Mouse (Mus musculus) layer of hippocampus, adult 9-10 months (tissue): ENCODE measurements around the gene Oas1g.
A peak's percentile ranks its signal among the peaks of the same experiment; 100 is the strongest.
"Not testable (repeated sequence)": the region's sequence is repeated elsewhere in the genome, so short reads cannot be mapped to it uniquely, and the experiment has no call there.

Source experiments
- DNase-seq: peaks from one replicate; pipeline ENCODE4 v3.0.0; 2022; ENCODE audit warnings: low spot score

Gene Oas1g

DNA sequence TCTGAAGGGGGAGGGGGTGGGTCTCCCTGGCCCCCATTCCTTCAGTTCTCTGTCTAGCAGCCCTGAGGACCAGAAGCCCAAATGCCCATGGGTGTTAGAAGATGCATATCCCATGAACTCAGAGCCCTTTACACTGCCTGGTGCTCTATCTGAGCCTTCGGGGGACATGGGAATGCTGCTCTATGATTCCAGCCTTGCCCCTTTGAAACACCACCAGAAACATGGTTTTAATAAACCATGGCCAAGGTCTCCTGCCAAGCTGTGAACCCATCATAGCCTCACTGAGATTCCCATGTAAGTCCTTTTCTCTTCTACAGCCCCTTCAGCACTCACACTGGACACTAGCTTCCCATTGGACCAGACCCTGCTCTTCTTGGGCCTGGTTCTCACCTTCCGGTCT, 2.6 kb upstream of the Oas1g start:
- no peak for DNase-seq

DNA sequence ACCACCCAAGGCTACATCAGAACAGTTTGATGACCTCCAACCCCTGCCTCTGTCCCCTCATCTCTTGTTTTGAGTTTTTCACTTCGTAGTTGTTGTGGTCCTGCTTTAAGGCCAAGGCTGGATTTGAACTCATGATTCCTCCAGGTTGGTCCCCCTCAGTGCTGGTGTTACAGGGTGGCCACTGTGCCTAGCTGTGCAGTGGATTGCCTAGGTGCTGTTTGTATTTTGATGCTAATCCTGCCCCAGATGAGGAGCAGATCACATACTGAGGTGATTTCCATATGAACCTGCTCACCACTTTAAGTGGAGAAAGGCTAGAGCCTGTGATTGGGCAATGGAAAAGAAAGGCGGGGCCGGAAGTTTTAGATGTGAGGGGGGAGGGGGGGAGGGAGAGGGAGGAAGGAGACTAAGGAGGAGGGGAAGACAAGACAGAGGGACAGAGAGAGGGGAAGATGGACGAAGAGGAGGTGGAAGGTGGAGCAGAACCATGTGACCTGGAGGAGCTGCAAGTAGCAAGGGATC, 942 bp upstream of the Oas1g start:
- DNase-seq: not testable (repeated sequence)

GRCm38 (mm10) chr5:120887831-120888230, 418 bp upstream of the Oas1g start:
- no peak for DNase-seq

- DNase-seq: not testable (repeated sequence)
Observed at GRCm38 (mm10) chr5:120881681-120882080, 5.7 kb downstream of the Oas1g start.

DNA sequence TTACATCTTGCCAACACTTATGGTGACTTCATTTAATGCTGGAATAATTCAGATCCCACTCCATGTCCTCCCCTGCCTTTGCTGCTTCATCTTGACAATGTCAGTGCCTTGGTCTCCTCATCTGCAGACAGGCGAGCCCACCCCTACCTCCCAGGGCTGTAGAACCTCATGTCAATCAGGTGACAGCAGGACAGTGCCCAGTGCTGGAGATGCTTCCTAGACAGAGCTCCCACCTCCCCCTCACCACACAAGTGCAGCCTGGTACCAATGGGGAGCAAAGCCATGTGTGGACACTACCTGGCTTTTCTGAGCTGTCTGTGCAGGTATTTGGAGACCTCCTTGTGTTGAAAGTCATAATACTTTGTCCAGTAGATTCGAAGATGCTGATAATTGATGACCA, 8.6 kb downstream of the Oas1g start:
- not testable (repeated sequence) for DNase-seq

DNA sequence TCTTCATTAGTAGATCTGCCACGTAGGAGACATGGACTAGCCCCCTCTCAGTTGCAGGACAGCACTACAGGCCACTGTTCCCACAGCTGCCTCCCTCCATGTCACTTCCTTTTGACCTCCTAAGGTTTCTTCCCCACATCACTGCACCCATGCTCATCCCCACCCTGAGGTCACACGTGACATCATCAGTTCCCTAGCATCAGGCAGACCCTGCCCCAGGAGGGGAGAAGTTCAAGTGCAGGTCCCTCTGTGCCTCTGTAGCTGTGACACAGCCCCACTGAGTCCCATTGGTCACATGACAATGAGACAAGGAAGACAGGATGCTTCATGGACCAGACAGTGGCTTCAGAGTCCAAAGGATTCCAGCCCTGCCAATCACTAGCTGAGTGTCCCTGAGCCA, 10.0 kb downstream of the Oas1g start:
- not testable (repeated sequence) for DNase-seq

DNA sequence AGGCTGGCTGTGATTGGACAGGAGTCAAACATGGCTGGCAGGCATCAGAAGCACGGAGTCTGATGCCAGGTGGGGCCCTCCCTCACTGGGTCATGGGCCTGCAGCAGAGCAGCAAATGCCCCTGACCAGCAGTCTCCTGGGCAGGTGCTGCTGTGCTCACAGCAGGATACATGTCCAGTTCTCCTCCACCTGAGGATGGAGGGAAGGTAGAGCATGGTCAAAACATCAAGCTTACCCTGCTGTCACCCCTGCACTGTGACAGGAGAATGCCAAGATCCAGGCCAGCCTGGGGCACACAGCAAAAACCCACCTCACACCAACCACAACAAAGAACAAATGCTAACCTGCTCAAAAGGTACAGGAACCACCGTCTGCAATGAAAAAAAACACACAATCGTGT, 10.6 kb downstream of the Oas1g start:
- DNase-seq: not testable (repeated sequence)

DNA sequence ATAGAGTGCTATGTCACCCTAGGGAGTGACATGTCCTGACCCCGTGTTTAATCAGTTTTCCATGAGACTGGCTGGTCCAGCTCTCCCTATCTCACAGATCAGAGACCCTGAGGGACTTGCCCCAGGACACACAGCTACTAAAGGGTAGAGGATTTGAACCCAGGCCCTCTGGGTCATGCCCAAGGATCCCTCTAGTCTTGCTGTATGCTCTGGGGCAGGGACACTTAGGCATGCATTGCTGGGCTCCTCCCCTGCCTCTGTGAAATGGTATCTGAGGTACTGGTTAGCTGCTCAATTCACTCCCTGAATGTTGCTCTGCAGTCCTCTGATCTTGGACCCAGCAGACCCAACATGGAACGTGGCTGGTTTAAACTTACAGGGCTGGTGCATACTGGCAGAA, 15.9 kb downstream of the Oas1g start:
- no peak for DNase-seq

GRCm38 (mm10) chr5:120870782-120871181, 16.6 kb downstream of the Oas1g start:
- DNase-seq: no peak

DNA sequence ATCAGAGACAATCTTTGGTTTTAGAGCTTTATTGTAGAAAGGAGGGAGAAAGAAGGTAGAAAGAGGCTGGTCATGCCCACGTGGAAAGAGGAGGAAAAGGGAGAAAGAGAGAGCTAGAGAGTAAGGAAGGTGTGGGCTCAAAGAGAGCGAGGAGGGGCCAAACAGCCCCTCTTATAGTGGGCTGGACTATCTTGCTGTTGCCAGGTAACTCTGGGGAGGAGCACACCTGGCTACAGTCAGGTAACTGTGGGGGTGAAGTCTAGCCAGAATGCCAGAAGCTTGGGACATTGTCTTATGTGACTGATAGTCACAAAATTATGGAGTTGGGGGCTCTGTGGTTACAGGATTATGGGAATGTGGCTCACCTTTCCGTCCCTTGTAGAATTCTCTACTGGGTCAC, 17.3 kb downstream of the Oas1g start:
- no peak for DNase-seq

DNA sequence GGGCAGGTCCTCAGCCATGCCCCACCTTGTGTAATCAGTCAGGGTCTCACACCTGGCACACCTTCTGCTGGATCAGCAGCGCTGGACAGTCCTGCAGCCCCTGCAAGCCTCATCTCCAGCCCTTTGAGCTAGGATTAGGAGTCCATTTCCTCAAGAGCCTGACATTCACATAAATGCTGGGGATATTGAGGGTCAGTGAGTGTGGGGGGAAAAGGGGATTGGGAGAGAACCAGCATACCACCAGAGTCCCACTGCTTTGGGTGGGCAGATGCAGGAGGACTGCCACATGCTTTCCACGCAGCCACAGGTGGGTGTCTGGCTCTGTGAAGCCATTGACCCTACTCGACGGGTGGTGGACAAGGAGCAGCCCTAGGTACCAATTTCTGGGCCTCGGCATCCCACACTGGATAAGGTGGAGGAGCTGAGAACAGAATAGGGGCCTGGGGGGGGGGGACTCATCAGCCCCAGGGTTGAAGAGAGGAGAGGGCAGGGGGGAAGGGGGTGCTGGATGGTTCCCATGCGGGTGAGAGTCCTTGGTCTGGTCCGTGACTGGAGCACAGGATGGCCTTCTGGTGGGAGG, 17.9 kb downstream of the Oas1g start:
- no peak for DNase-seq

- no peak for DNase-seq
Observed at GRCm38 (mm10) chr5:120865336-120865860, 22.0 kb downstream of the Oas1g start.

GRCm38 (mm10) chr5:120861121-120861520, 26.3 kb downstream of the Oas1g start, which contains the start of gene Oas1h:
Gene Oas1h (plus strand): TSS chr5:120861421.
- no peak for DNase-seq

- peak; percentile 7 for DNase-seq
Observed at GRCm38 (mm10) chr5:120859241-120859640, 28.2 kb downstream of the Oas1g start.

- DNase-seq: peak; percentile 18
Observed at GRCm38 (mm10) chr5:120849601-120850136, 37.7 kb downstream of the Oas1g start.

- no peak for DNase-seq
Observed at GRCm38 (mm10) chr5:120847067-120847466, 40.3 kb downstream of the Oas1g start, which contains the start of gene Oas1f. Gene Oas1f (plus strand): TSS chr5:120847367.

- DNase-seq: no peak
Observed at GRCm38 (mm10) chr5:120844713-120845112, 42.7 kb downstream of the Oas1g start.

GRCm38 (mm10) chr5:120836731-120837585, 50.5 kb downstream of the Oas1g start:
- peak; percentile 25 for DNase-seq

GRCm38 (mm10) chr5:120833335-120834280, 53.8 kb downstream of the Oas1g start:
- DNase-seq: no peak

DNA sequence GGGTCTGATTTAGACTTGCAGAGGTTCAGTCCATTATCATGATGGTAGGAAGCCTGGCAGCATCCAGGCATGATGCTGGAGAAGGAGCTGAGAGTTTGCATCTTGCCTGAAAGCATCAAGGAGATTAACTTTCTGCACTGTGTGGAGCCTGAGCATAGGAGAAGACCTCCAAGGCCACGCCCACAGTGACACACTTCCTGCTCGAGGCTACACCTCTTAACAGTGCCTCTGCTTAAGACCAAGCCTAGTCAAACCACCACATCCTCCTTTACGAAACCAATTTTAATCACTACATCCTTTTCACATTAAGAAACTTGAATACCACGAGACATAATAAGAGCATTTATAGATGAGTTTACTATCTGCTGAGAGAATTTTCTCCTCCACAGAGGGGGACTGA, 56.4 kb downstream of the Oas1g start:
- no peak for DNase-seq
